Mouse (Mus musculus) erythroid progenitor cell, adult 5-6 weeks (primary cell): ENCODE data around the gene Edn3. TPM values are rescaled to one million over a fixed set of nuclear protein-coding genes. Genes with fewer than 3 reads are reported as not detected.

Experiments used
- ATAC-seq: replicated peaks from 2 replicates; pipeline ENCODE4 v1.8.0; 2016; ENCODE audit warnings: moderate number of reproducible peaks, mild to moderate bottlenecking, moderate TSS enrichment, inconsistent platforms; ENCODE audit not compliant: poor library complexity, low FRiP score, severe bottlenecking
- total RNA-seq, 2 experiments: library from RNA; stranded (forward) in 1 of 2; stranded (reverse) in 1 of 2; fragments of 150-400 nt in 1 of 2; fragments of 186-747, 209-891 nt in 1 of 2; gene quantifications; 2 replicates each; pipeline versions ENCODE4 v1.2.3 to v1.2.4; 2015 to 2017; ENCODE audit warnings: low replicate concordance in 2 of 2

Edn3 gene
- not detected in 2 replicates for total RNA-seq (2015; ENCODE audit: low replicate concordance)
- total RNA-seq (2017; ENCODE audit: low replicate concordance) = not detected in 2 replicates

GRCm38 (mm10) chr2:174760479-174761121, at the start of gene Edn3:
Gene Edn3 (plus strand): TSS chr2:174760619.
- ATAC-seq = no peak

- no peak for ATAC-seq
These were observed 48.4 kb upstream of the Edn3 start for GRCm38 (mm10) chr2:174712043-174712442.

GRCm38 (mm10) chr2:174715938-174716337, 44.5 kb upstream of the Edn3 start:
- no peak for ATAC-seq

GRCm38 (mm10) chr2:174717857-174718256, 42.6 kb upstream of the Edn3 start:
- ATAC-seq = no peak

GRCm38 (mm10) chr2:174727114-174727823, 33.1 kb upstream of the Edn3 start:
- no peak for ATAC-seq

- ATAC-seq = no peak
These were observed 28.5 kb upstream of the Edn3 start for GRCm38 (mm10) chr2:174731939-174732338.

GRCm38 (mm10) chr2:174735270-174735669, 25.1 kb upstream of the Edn3 start:
- no peak for ATAC-seq

GRCm38 (mm10) chr2:174747182-174747581, 13.2 kb upstream of the Edn3 start:
- ATAC-seq = no peak

- ATAC-seq = no peak
These were observed 12.0 kb upstream of the Edn3 start for GRCm38 (mm10) chr2:174748381-174748780.

GRCm38 (mm10) chr2:174753197-174753596, 7.2 kb upstream of the Edn3 start:
- no peak for ATAC-seq

- ATAC-seq = no peak
These were observed 6.2 kb upstream of the Edn3 start for GRCm38 (mm10) chr2:174754231-174754630.

- ATAC-seq = no peak
These were observed 1.2 kb upstream of the Edn3 start for GRCm38 (mm10) chr2:174759189-174759588.

- no peak for ATAC-seq
These were observed 1.2 kb downstream of the Edn3 start for GRCm38 (mm10) chr2:174761452-174762101.

GRCm38 (mm10) chr2:174762310-174762709, 1.9 kb downstream of the Edn3 start:
- ATAC-seq = no peak

- ATAC-seq = no peak
These were observed 8.6 kb downstream of the Edn3 start for GRCm38 (mm10) chr2:174768891-174769528.

- no peak for ATAC-seq
These were observed 14.0 kb downstream of the Edn3 start for GRCm38 (mm10) chr2:174774177-174775111.

GRCm38 (mm10) chr2:174782016-174782415, 21.6 kb downstream of the Edn3 start:
- ATAC-seq = no peak

GRCm38 (mm10) chr2:174782880-174783279, 22.5 kb downstream of the Edn3 start:
- ATAC-seq = no peak

GRCm38 (mm10) chr2:174788830-174789229, 28.4 kb downstream of the Edn3 start:
- ATAC-seq = no peak
